Mouse (Mus musculus) heart, embryonic 12.5 days (tissue): ENCODE data around the gene Commd6. TPM values are rescaled to one million over a fixed set of nuclear protein-coding genes. Genes with fewer than 3 reads are reported as not detected.
A peak's percentile ranks its signal among the peaks of the same experiment; 100 is the strongest.

Experiments used
- ATAC-seq: fragments of 200-750 bp; cut with Nextera tagmentation; 2 replicates; pipeline ENCODE4 v1.8.0; 2017; ENCODE audit warnings: moderate TSS enrichment, moderate library complexity; ENCODE audit not compliant: insufficient number of reproducible peaks, low FRiP score
- H3K27ac ChIP-seq: fragments of 300-500 bp; sonication (generic); 2 replicates; pipeline ENCODE4 v1.5.1; 2016; ENCODE audit warnings: mild to moderate bottlenecking, moderate library complexity; ENCODE audit not compliant: poor library complexity, severe bottlenecking
- H3K27me3 ChIP-seq: fragments of 300-500 bp; sonication (generic); replicated peaks from 2 replicates; pipeline ENCODE4 v1.6.1; 2016; ENCODE audit warnings: mild to moderate bottlenecking, moderate library complexity
- H3K36me3 ChIP-seq: fragments of 300-500 bp; sonication (generic); 2 replicates; pipeline ENCODE4 v1.6.1; 2016; ENCODE audit warnings: mild to moderate bottlenecking, moderate library complexity
- H3K4me1 ChIP-seq: fragments of 300-500 bp; sonication (generic); replicated peaks from 2 replicates; pipeline ENCODE4 v1.6.1; 2016; ENCODE audit warnings: mild to moderate bottlenecking
- H3K4me2 ChIP-seq: fragments of 300-500 bp; sonication (generic); 2 replicates; pipeline ENCODE4 v1.6.1; 2016; ENCODE audit warnings: mild to moderate bottlenecking, moderate library complexity
- H3K4me3 ChIP-seq: fragments of 300-500 bp; sonication (generic); 2 replicates; pipeline ENCODE4 v1.5.1; 2016; ENCODE audit warnings: mild to moderate bottlenecking
- H3K9ac ChIP-seq: fragments of 300-500 bp; sonication (generic); 2 replicates; pipeline ENCODE4 v1.6.1; 2016; ENCODE audit warnings: mild to moderate bottlenecking, moderate library complexity
- H3K9me3 ChIP-seq: fragments of 300-500 bp; sonication (generic); replicated peaks from 2 replicates; pipeline ENCODE4 v1.6.1; 2016; ENCODE audit warnings: mild to moderate bottlenecking, moderate library complexity
- WGBS: fragments of 180-500 bp; shearing (Covaris S2); methylation state at CpG from one replicate; pipeline ENCODE4 v1.1.7; 2016; 5-methylcytosine and 5-hydroxymethylcytosine counted together
- polyA plus RNA-seq: library from polyadenylated mRNA; unstranded; fragments of >200 nt; fragmentation: Nextera tagmentation; extraction: Ambion mirVana; gene quantifications from 2 replicates; pipeline ENCODE4 v1.2.1, GENCODE M21; 2016

The Commd6 gene
- polyA plus RNA-seq: 78.8 and 79.2 TPM in 2 replicates

DNA sequence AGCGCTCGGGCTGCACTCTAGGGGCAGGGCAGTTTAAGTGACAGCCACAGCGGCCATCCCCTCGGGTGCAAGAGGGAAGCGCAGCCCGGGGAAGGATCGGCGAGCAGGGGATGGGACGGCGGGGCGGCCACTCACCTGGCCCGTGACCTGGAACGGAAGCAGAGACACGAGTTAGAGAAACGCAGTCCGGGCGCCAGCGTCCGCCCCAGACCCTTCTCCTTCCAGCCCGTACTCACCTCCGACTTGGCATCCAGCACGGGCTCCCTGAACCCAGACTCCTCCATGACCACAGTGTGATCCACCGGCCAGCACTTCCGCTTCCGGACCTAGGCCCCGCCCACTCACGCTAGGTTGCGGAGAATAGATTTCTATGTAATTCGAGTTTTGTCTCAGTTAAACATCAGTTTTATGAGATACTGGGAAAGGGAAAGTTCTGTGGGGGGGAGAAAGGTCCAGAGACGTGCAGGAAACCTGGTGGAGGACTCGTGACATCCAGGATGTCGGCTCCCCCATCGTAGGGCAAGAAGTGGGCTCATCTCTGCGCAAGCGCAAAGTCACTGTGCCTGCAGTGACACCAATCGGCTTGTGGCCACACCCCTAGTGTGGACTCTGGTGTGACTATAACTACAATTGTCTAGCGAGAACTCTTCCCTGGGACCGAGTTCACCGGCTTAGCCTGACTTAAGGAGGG lies at the start of gene Commd6:
Gene Commd6 (minus strand): TSS at position 534 of the 691 bp plus-strand sequence.
- whole genome bisulfite sequencing: under 1% methylated on average over 38 of the region's 39 CpGs
- Histone ChIP-seq H3K9me3 (no peaks in the 10 kb centered on the region), H3K4me1 (no peaks in the 10 kb centered on the region), H3K4me3 (peak within 1 kb of the TSS; percentile 79), H3K9ac (peak within 1 kb of the TSS; percentile 82), H3K27me3 (no peaks in the 10 kb centered on the region), H3K4me2 (peak within 1 kb of the TSS; percentile 94), H3K36me3 (peaks cover 5% of the 10 kb centered on the region; the same call in 1 of the 2 replicates), H3K27ac (peak within 1 kb of the TSS; percentile 71)
- ATAC-seq: peak; percentile 97

DNA sequence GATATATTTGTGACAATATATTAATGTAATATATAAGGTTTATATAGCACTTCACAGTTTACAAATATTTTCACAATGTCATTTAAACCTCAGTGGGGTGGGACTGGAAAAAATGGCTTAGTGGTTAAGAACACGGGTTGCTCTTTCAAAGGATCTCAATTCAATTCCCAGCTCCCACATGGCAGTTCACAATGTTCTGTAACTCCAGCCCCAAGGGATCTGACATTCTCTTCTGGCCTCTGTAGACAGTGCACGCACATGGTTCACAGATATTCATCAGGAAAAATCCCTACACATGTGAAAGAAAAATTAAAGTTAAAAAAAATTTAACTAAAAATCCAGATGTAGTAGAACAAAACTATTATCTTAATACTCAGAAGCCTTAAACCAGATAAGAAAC lies 47.9 kb upstream of the Commd6 start:
- no peak overlapping the region for H3K4me2 ChIP-seq
- H3K27me3 ChIP-seq: no peaks in the 10 kb centered on the region
- ATAC-seq: no peak
- H3K9me3 ChIP-seq: no peaks in the 10 kb centered on the region
- 0 out of 2 replicates have a peak, but pooled peaks cover 5% of the 10 kb centered on the region for H3K36me3 ChIP-seq
- H3K4me1 ChIP-seq: no peaks in the 10 kb centered on the region
- no peak overlapping the region for H3K4me3 ChIP-seq
- WGBS: 83% methylated on average over 2 of the region's 2 CpGs
- no peak overlapping the region for H3K27ac ChIP-seq
- H3K9ac ChIP-seq: no peak overlapping the region

DNA sequence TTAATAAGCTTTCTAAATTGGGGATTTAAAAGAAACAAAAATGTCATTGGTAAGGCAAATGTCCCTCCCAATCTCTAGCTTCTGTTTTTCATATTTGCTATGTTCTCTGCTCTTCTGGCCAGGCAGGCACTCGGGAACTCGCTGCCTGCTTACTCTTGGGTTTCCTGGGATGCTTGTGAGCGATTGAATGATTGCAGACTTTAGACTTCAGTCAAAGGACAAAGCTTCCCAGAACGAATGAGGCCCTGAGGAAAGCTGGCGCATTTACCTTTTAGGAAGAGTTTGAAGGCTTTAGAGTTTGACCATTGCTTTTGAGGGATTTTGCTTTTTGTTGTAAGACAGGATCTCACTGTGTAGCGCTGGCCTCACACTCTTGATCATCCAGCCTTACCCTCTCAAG lies 47.2 kb upstream of the Commd6 start:
- 0 out of 2 replicates have a peak, but pooled peaks cover 3% of the 10 kb centered on the region for H3K36me3 ChIP-seq
- H3K4me1 ChIP-seq: no peaks in the 10 kb centered on the region
- WGBS: 91% methylated on average over 6 of the region's 6 CpGs
- H3K4me2 ChIP-seq: no peak overlapping the region
- ATAC-seq: no peak
- H3K27me3 ChIP-seq: no peaks in the 10 kb centered on the region
- no peak overlapping the region for H3K9ac ChIP-seq
- no peak overlapping the region for H3K4me3 ChIP-seq
- H3K27ac ChIP-seq: no peak overlapping the region
- no peaks in the 10 kb centered on the region for H3K9me3 ChIP-seq

DNA sequence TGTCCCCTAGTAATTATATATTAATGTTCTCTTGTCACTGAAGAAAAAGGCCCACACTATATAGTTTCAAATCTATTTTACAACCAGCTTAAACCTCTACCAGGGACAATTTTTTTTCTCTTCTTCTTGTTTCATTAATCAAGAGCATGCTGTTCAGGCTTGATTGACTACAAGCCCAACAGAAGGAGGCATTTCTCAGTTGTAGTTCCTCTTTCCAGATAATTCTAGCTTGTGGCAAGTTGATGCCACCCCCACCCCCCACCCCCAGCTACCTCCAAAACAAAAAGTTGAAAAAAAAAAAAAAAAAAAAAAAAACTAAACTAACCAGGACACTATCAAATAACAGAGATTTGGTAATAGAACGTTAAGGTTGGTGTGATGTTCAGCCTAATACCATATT lies 31.7 kb upstream of the Commd6 start:
- WGBS: 82% methylated on average over 1 of the region's 1 CpGs
- H3K36me3 ChIP-seq: peaks cover 20% of the 10 kb centered on the region
- no peak overlapping the region for H3K27ac ChIP-seq

DNA sequence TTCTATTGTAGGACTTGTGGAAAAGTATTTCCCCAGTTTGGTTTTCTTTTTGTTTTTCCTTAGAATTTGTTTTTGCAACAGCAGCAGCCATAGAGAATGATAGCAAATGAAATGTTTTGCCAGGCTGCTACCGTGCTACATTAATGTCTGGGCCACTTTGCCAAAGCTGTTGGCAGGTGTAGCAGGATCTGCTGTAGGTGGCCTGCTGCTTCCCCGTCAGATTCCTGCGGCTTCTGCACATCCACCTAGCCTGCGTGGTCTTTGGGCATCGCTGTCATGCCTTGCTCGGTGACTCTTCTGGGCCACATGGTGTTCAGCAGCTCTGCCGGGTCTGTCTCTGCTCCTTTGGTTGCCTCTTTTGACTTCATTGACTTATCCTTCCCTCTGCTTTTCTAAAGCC lies 28.1 kb upstream of the Commd6 start:
- ATAC-seq: no peak
- no peak overlapping the region for H3K4me3 ChIP-seq
- no peak overlapping the region for H3K27ac ChIP-seq
- peaks cover 3% of the 10 kb centered on the region; the same call in 1 of the 2 replicates for H3K4me1 ChIP-seq
- H3K36me3 ChIP-seq: peaks cover 16% of the 10 kb centered on the region
- no peak overlapping the region for H3K9ac ChIP-seq
- H3K27me3 ChIP-seq: no peaks in the 10 kb centered on the region
- no peaks in the 10 kb centered on the region for H3K9me3 ChIP-seq
- 91% methylated on average over 7 of the region's 7 CpGs for WGBS
- H3K4me2 ChIP-seq: no peak overlapping the region

More for the DNA sequence above, 31.7 kb upstream of the Commd6 start:
- no peak for ATAC-seq
- Histone ChIP-seq H3K4me2 (no peak overlapping the region), H3K4me3 (no peak overlapping the region), H3K9ac (no peak overlapping the region), H3K27me3 (no peaks in the 10 kb centered on the region), H3K9me3 (no peaks in the 10 kb centered on the region), H3K4me1 (no peaks in the 10 kb centered on the region)

DNA sequence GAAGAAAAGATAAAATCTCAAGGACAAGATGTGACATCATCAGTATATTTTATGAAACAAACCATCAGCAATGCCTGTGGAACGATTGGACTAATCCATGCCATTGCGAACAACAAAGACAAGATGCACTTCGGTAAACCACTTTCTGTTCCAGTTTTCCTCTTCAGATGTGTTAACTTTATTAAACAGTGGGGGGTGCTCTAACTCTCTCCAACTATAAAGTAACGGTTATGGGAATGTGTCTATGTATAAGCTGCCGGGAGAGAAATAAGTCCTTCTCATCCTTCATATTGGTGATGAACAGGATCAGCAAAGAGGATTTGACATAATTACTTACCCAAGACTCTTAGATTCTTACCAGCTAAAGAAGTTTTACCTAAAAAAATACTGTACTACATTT lies 26.1 kb upstream of the Commd6 start:
- H3K27me3 ChIP-seq: no peaks in the 10 kb centered on the region
- ATAC-seq: no peak
- peaks cover 3% of the 10 kb centered on the region; the same call in 1 of the 2 replicates for H3K4me1 ChIP-seq
- no peaks in the 10 kb centered on the region for H3K9me3 ChIP-seq
- WGBS: 84% methylated on average over 5 of the region's 5 CpGs
- no peak overlapping the region for H3K4me2 ChIP-seq
- no peak overlapping the region for H3K4me3 ChIP-seq
- H3K9ac ChIP-seq: no peak overlapping the region
- no peak overlapping the region for H3K27ac ChIP-seq
- peaks cover 16% of the 10 kb centered on the region for H3K36me3 ChIP-seq

DNA sequence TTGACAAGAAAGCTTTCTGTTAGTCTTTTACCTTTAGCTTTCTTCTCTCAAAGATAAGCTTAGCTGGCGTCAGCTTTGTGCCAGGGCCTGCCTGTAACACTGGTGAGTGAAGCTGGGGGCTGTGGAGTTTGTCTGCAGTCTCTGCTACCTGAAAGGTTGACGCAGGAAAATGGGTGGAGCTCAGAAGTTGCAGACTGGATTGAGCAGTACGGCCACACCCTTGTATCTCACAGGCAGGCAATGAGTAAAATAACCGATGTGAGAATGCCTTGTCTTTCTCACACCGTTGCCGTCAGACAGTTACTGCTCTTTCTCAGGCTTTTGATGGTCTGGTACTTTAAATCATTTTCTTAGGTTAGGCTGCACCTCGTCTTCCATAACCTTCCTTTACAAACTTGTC lies 25.6 kb upstream of the Commd6 start:
- H3K27ac ChIP-seq: no peak overlapping the region
- H3K9me3 ChIP-seq: no peaks in the 10 kb centered on the region
- peaks cover 3% of the 10 kb centered on the region; the same call in 1 of the 2 replicates for H3K4me1 ChIP-seq
- no peak overlapping the region for H3K9ac ChIP-seq
- no peaks in the 10 kb centered on the region for H3K27me3 ChIP-seq
- no peak overlapping the region for H3K4me3 ChIP-seq
- ATAC-seq: no peak
- peaks cover 16% of the 10 kb centered on the region for H3K36me3 ChIP-seq
- WGBS: 84% methylated on average over 7 of the region's 7 CpGs
- no peak overlapping the region for H3K4me2 ChIP-seq

DNA sequence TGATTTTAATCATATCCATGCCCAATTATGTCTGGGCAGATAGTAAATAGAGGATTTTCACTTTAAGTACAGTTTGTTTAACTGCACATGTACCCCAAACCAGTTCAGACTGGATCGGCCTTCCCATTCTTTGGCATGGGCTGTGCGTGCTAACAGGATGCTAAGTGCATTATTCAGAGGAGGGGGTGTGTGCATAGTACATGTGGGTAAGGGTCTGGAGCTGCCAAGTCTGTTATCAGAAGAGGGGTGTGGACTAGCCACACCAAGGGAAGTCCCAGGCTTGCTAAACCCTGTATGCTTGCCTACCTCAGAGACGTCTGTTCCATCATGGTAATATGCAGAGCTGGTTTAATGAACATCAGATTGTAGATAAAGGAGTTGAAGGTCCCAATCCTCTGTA lies 23.8 kb upstream of the Commd6 start:
- ATAC-seq: no peak
- H3K36me3 ChIP-seq: peaks cover 21% of the 10 kb centered on the region
- no peak overlapping the region for H3K9ac ChIP-seq
- WGBS: 75% methylated on average over 3 of the region's 3 CpGs
- H3K4me3 ChIP-seq: no peak overlapping the region
- no peak overlapping the region for H3K27ac ChIP-seq
- H3K4me2 ChIP-seq: no peak overlapping the region
- peaks cover 3% of the 10 kb centered on the region; the same call in 1 of the 2 replicates for H3K4me1 ChIP-seq
- H3K9me3 ChIP-seq: no peaks in the 10 kb centered on the region
- no peaks in the 10 kb centered on the region for H3K27me3 ChIP-seq

DNA sequence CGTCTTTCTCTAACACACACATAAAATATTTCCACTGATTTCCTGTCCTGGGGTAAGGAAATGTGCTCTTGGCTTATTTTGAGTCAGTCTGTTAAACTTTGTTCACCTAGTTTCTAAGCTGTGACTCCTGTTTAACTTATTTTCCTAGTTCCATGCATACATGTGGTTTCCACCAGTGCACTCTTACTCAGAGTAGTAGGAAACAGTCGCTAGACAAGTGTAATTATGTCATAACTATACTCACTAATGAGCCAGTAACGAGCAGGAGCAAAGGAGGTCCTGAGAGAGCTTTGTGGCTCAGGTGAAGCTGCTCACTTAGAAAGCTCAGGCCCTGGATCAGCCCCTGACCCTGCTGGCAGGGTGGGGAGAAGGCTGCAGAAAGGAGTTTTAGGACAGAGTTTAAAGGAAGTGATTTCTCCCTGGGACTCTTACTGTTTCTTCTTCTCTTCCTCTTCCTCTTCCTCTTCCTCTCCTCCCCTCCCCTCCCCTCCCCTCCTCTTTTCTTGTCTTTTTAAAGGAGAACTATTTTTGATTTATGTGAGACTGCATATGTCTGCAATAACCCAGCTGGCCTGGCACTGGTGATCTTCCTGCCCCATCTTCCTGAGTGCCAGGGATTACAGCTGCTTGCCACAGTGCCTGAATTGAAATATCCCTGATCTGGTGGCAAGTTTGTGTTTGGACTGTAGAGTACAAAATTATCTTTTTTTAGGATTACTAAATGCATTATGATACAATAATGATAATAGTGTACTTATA lies 21.3 kb upstream of the Commd6 start:
- Histone ChIP-seq H3K36me3 (peaks cover 13% of the 10 kb centered on the region; the same call in 1 of the 2 replicates), H3K4me2 (no peak overlapping the region), H3K9ac (no peak overlapping the region), H3K4me1 (peaks cover 3% of the 10 kb centered on the region; the same call in 1 of the 2 replicates), H3K9me3 (no peaks in the 10 kb centered on the region), H3K27me3 (no peaks in the 10 kb centered on the region), H3K4me3 (no peak overlapping the region), H3K27ac (no peak overlapping the region)
- 81% methylated on average over 3 of the region's 3 CpGs for WGBS
- ATAC-seq: no peak

DNA sequence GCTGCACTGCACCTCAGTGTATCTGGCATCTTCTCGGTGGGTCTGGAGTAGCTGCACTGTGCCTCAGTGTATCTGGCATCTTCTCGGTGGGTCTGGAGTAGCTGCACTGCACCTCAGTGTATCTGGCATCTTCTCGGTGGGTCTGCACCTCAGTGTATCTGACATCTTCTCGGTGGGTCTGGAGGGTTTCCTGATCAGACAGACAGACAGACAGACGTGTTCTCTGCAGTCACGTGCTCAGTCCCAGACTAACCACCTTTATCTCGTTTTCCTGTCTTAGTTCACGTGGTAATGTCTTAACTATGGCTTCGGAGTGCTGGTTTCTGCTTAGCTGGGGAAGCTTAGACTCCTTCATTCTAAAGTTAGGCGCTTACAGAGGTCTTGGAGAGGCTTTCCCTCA lies 15.8 kb upstream of the Commd6 start:
- WGBS: 65% methylated on average over 10 of the region's 10 CpGs
- Histone ChIP-seq H3K27ac (no peak overlapping the region), H3K9me3 (no peaks in the 10 kb centered on the region), H3K4me3 (no peak overlapping the region), H3K27me3 (no peaks in the 10 kb centered on the region), H3K4me2 (no peak overlapping the region), H3K36me3 (peaks cover 8% of the 10 kb centered on the region; the same call in 1 of the 2 replicates), H3K9ac (no peak overlapping the region), H3K4me1 (peaks cover 3% of the 10 kb centered on the region; the same call in 1 of the 2 replicates)
- ATAC-seq: no peak

DNA sequence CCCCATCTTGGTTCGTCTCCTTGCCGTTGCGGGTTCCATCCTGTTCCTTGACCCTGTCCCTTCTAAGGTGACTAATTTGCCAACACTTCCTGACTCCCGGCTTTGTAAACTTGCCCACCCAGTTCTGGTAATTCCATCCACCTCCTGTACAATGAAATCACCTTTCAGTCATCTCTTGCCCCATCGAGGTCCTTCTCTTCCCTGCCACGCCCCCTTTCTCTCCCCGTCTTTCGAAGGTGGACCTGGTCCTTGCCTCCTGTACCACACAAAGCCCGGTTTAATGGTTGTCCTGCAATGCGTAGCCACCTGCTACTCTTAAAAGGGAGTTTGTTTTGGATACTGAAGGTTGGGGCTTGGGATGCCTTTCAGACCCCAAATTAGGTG lies 14.0 kb upstream of the Commd6 start:
- Histone ChIP-seq H3K27me3 (no peaks in the 10 kb centered on the region), H3K36me3 (0 out of 2 replicates have a peak, but pooled peaks cover 3% of the 10 kb centered on the region), H3K27ac (no peak overlapping the region), H3K4me1 (peaks cover 3% of the 10 kb centered on the region; the same call in 1 of the 2 replicates), H3K9ac (peak overlapping the region; percentile 87), H3K9me3 (no peaks in the 10 kb centered on the region), H3K4me3 (peak overlapping the region; percentile 89), H3K4me2 (peak overlapping the region; percentile 97)
- 0 out of 2 replicates have a peak, but pooled peaks have one; percentile 8 for ATAC-seq
- WGBS: 1% methylated on average over 10 of the region's 10 CpGs
